Mouse (Mus musculus) C2C12 (cell line): Measurements from ENCODE around the gene Midn.

Source experiments
- CEBPB ChIP-seq: IDR thresholded peaks from one replicate; pipeline ENCODE4 v1.6.1; 2011; ENCODE audit warnings: low read depth, mild to moderate bottlenecking, control low read depth, moderate library complexity
- CTCF ChIP-seq: IDR thresholded peaks from one replicate; pipeline ENCODE4 v1.5.1; 2011; ENCODE audit not compliant: control insufficient read depth, insufficient read depth, insufficient read length
- MAX ChIP-seq: IDR thresholded peaks from one replicate; pipeline ENCODE4 v1.6.1; 2011; ENCODE audit warnings: mild to moderate bottlenecking, control low read depth
- MYOD1 ChIP-seq: IDR thresholded peaks from one replicate; pipeline ENCODE4 v1.6.1; 2011; ENCODE audit warnings: low read depth; ENCODE audit not compliant: control insufficient read depth, insufficient read length
- MYOG ChIP-seq: IDR thresholded peaks from one replicate; pipeline ENCODE4 v1.6.1; 2011; ENCODE audit not compliant: control insufficient read depth, insufficient read length; ENCODE audit errors: extremely low read depth
- USF1 ChIP-seq: IDR thresholded peaks from one replicate; pipeline ENCODE4 v1.6.1; 2011; ENCODE audit warnings: low read depth, mild to moderate bottlenecking, control low read depth, moderate library complexity

DNA sequence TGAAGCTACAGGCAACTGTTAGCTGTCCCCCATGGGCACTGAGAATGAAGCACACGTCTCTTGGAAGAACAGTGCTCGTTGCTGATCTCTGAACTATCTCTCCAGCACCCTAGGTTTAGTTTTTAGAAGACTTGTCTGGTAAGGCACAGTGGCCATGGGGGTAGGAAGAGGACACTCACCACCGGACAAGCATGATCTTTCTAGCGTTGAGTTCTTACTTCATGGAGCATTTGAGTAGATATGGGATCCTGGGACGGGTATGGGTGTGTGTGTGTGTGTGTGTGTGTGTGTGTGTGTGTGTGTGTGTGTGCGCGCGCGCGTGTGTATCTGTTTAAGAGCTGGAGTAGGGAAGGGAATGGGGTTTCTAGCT lies 7.4 kb upstream of the Midn start, which contains the start of gene Cbarp:
- TF ChIP-seq CTCF, result no peak
- TF ChIP-seq MYOG, result no peak
- no peak for TF ChIP-seq MAX
- TF ChIP-seq USF1, result no peak
- no peak for TF ChIP-seq CEBPB
- TF ChIP-seq MYOD1, result no peak
